Mouse (Mus musculus): ENCODE results near the gene Ube4a.
A peak's percentile ranks its signal among the peaks of the same experiment; 100 is the strongest.

The Ube4a gene

GRCm38 (mm10) chr9:44900402-44900801 is 65.0 kb downstream of the Ube4a start:
- no peak for DNase-seq (ENCODE audit: low spot score)

- DNase-seq (ENCODE audit: low spot score), result no peak
Measured at GRCm38 (mm10) chr9:44899716-44900115, 65.7 kb downstream of the Ube4a start.

- DNase-seq (ENCODE audit: low spot score), result no peak
Measured at GRCm38 (mm10) chr9:44897024-44897423, 68.4 kb downstream of the Ube4a start.

GRCm38 (mm10) chr9:44892664-44893063 is 72.7 kb downstream of the Ube4a start:
- no peak for DNase-seq (ENCODE audit: low spot score)

- DNase-seq (ENCODE audit: low spot score), result no peak
Measured at GRCm38 (mm10) chr9:44891210-44891609, 74.2 kb downstream of the Ube4a start.

GRCm38 (mm10) chr9:44890122-44890521 is 75.3 kb downstream of the Ube4a start:
- DNase-seq (ENCODE audit: low spot score), result no peak

GRCm38 (mm10) chr9:44888114-44888624 is 77.2 kb downstream of the Ube4a start:
- DNase-seq (ENCODE audit: low spot score), result no peak

GRCm38 (mm10) chr9:44882981-44883569 is 82.3 kb downstream of the Ube4a start:
- no peak for DNase-seq (ENCODE audit: low spot score)

GRCm38 (mm10) chr9:44882436-44882980 is 82.9 kb downstream of the Ube4a start:
- DNase-seq (ENCODE audit: low spot score), result peak; percentile 38

- peak; percentile 42 for DNase-seq (ENCODE audit: low spot score)
Measured at GRCm38 (mm10) chr9:44881941-44882435, 83.4 kb downstream of the Ube4a start.

GRCm38 (mm10) chr9:44881221-44881871 is 84.1 kb downstream of the Ube4a start, which contains the start of gene Kmt2a:
TSS of gene Kmt2a (minus strand) at chr9:44881296.
- DNase-seq (ENCODE audit: low spot score), result peak; percentile 100

GRCm38 (mm10) chr9:44880309-44881081 is 84.9 kb downstream of the Ube4a start:
- no peak for DNase-seq (ENCODE audit: low spot score)

GRCm38 (mm10) chr9:44879694-44880271 is 85.6 kb downstream of the Ube4a start:
- no peak for DNase-seq (ENCODE audit: low spot score)

- no peak for DNase-seq (ENCODE audit: low spot score)
Measured at GRCm38 (mm10) chr9:44878776-44879500, 86.5 kb downstream of the Ube4a start.

GRCm38 (mm10) chr9:44877686-44878085 is 87.7 kb downstream of the Ube4a start:
- no peak for DNase-seq (ENCODE audit: low spot score)

- DNase-seq (ENCODE audit: low spot score), result peak; percentile 12
Measured at GRCm38 (mm10) chr9:44875476-44875875, 89.9 kb downstream of the Ube4a start.

GRCm38 (mm10) chr9:44874198-44874597 is 91.2 kb downstream of the Ube4a start:
- DNase-seq (ENCODE audit: low spot score), result no peak

- DNase-seq (ENCODE audit: low spot score), result no peak
Measured at GRCm38 (mm10) chr9:44873665-44874064, 91.7 kb downstream of the Ube4a start.
